Mouse (Mus musculus) brown adipose tissue, adult 24 weeks (tissue): Measurements from ENCODE around the gene Hist2h2bb. TPM values are rescaled to one million over a fixed set of nuclear protein-coding genes. Genes with fewer than 3 reads are reported as not detected.

Experiments used
- H3K27ac ChIP-seq: fragments of 200-500 bp; replicated peaks from 2 replicates; pipeline ENCODE4 v1.5.1; 2012; ENCODE audit warnings: low read depth, mild to moderate bottlenecking, low read length
- H3K4me1 ChIP-seq: fragments of 200-500 bp; 2 replicates; pipeline ENCODE4 v1.6.1; 2012; ENCODE audit warnings: low read length, mixed read lengths; ENCODE audit not compliant: control insufficient read depth, insufficient read depth, insufficient read length
- H3K4me3 ChIP-seq: fragments of 200-500 bp; 2 replicates; pipeline ENCODE4 v1.5.1; 2012; ENCODE audit warnings: low read depth, mild to moderate bottlenecking, low read length, moderate library complexity; ENCODE audit not compliant: insufficient read depth
- polyA plus RNA-seq: library from polyadenylated mRNA; stranded (reverse); fragments of >200 nt; gene quantifications from 2 replicates; pipeline ENCODE4 v1.2.4, GENCODE M21; 2012; ENCODE audit not compliant: missing spikeins, insufficient read depth, insufficient read length

Hist2h2bb gene
- polyA plus RNA-seq, 1 experiment: not detected

- H3K27ac ChIP-seq: no peak overlapping the region
- H3K4me1 ChIP-seq: no peaks in the 10 kb centered on the region
- H3K4me3 ChIP-seq: no peak overlapping the region
Observed at GRCm38 (mm10) chr3:96299562-96299961, 30.0 kb downstream of the Hist2h2bb start.

GRCm38 (mm10) chr3:96300706-96301529 is 31.4 kb downstream of the Hist2h2bb start:
- Histone ChIP-seq H3K4me3 (peak overlapping the region; percentile 50), H3K4me1 (no peaks in the 10 kb centered on the region), H3K27ac (peak overlapping the region; percentile 80)

- Histone ChIP-seq H3K4me3 (no peak overlapping the region), H3K4me1 (no peaks in the 10 kb centered on the region)
Observed at GRCm38 (mm10) chr3:96302076-96302475, 32.5 kb downstream of the Hist2h2bb start.

GRCm38 (mm10) chr3:96306506-96306905 is 37.0 kb downstream of the Hist2h2bb start:
- Histone ChIP-seq H3K4me3 (no peak overlapping the region), H3K27ac (no peak overlapping the region), H3K4me1 (no peaks in the 10 kb centered on the region)

More at GRCm38 (mm10) chr3:96302076-96302475, 32.5 kb downstream of the Hist2h2bb start:
- H3K27ac ChIP-seq: no peak overlapping the region

- Histone ChIP-seq H3K27ac (no peak overlapping the region), H3K4me3 (no peak overlapping the region), H3K4me1 (no peaks in the 10 kb centered on the region)
Observed at GRCm38 (mm10) chr3:96309441-96309840, 39.9 kb downstream of the Hist2h2bb start.

- H3K27ac ChIP-seq: no peak overlapping the region
- no peak overlapping the region for H3K4me3 ChIP-seq
- no peaks in the 10 kb centered on the region for H3K4me1 ChIP-seq
Observed at GRCm38 (mm10) chr3:96312341-96313098, 43.0 kb downstream of the Hist2h2bb start.

Other genes with a start within 250 kb of the Hist2h2bb start
- gene Vps45, start 211.3 kb upstream of the Hist2h2bb start, polyA plus RNA-seq: 16.6 and 23.7 TPM in 2 replicates
- gene Otud7b, start 165.2 kb upstream of the Hist2h2bb start, polyA plus RNA-seq: 6.9 and 8.3 TPM in 2 replicates
- 2.8 and 2.9 TPM in 2 replicates for gene Mtmr11, start 107.7 kb upstream of the Hist2h2bb start, polyA plus RNA-seq
- gene Sf3b4, start 97.4 kb upstream of the Hist2h2bb start, polyA plus RNA-seq: 11.4 and 13.6 TPM in 2 replicates
- not detected in 2 replicates for gene Sv2a, start 88.6 kb upstream of the Hist2h2bb start, polyA plus RNA-seq
- gene Bola1, start 50.0 kb upstream of the Hist2h2bb start, polyA plus RNA-seq: 36.7 and 42.5 TPM in 2 replicates
- not detected in 2 replicates for gene Hist2h2ab, start 49.9 kb upstream of the Hist2h2bb start, polyA plus RNA-seq
- not detected in 2 replicates for gene Hist2h2ac, start 48.9 kb upstream of the Hist2h2bb start, polyA plus RNA-seq
- 13.2 and 16.0 TPM in 2 replicates for gene Hist2h2be, start 48.6 kb upstream of the Hist2h2bb start, polyA plus RNA-seq
- 3.3 and 5.7 TPM in 2 replicates for gene Hist2h3c2, start 30.6 kb upstream of the Hist2h2bb start, polyA plus RNA-seq
- 115 and 122 TPM in 2 replicates for gene Hist2h2aa2, start 29.5 kb upstream of the Hist2h2bb start, polyA plus RNA-seq
- not detected in 2 replicates for gene Hist2h2aa1, start 24.3 kb upstream of the Hist2h2bb start, polyA plus RNA-seq
- gene Hist2h3c1, start 23.1 kb upstream of the Hist2h2bb start, polyA plus RNA-seq: not detected in 2 replicates
- gene Hist2h4, start 6.4 kb upstream of the Hist2h2bb start, polyA plus RNA-seq: 0.83 and 1.6 TPM in 2 replicates
- not detected in 2 replicates for gene Hist2h3b, start 1.1 kb upstream of the Hist2h2bb start, polyA plus RNA-seq
- 1.3 and 2.1 TPM in 2 replicates for gene Fcgr1, start 24.2 kb downstream of the Hist2h2bb start, polyA plus RNA-seq
- not detected in 2 replicates for gene BC107364, start 182.6 kb downstream of the Hist2h2bb start, polyA plus RNA-seq